Mouse (Mus musculus): Measurements from ENCODE around the gene Inca1. TPM values are rescaled to one million over a fixed set of nuclear protein-coding genes. Genes with fewer than 3 reads are reported as not detected.

Gene Inca1
- total and polyA plus RNA-seq, 3 experiments, result 0.35 to 2.2 TPM; not detected in 1

DNA sequence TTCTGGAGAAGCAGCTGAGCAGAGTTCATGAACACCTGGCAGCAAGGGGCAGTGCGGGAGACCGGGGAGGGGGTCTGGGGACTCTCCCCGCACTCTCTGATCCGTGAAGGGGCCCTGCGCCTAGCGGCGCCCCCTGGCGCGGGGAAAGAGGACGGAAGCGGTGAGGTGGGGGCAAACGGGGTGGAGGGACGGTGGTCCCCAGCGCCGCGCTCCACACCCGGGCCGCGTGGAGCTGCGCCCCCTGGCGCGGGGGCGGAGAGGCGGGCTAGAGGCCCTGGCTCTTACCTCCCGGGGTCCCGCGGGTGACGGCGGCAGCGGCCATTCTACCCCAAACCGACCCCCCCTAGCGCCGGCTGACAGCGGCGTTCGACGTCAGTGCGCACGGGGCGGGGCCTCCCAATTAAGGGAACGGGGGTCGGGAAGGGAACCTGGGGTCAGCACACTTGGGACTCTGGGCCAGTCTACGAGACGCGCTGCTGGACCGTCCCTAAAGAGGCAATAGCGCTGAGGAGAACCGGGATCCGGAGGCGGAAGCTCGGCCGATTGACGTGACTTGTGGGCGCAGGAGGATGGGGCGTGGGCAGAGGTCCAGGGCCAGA is 12.3 kb downstream of the Inca1 start, which contains the start of gene Camta2 (continued):
- TF ChIP-seq TCF12 (IDR thresholded peaks at IDR 0.05; ENCODE audit: low read depth, low read length) (0 out of 2 replicates have a peak, but pooled peaks have one; percentile 4), SMC3 (IDR thresholded peaks at IDR 0.05; ENCODE audit: low read depth, low read length) (peak; percentile 48), TAL1 (IDR thresholded peaks at IDR 0.05; ENCODE audit: low read length) (no peak)

- peaks cover 4% of the 10 kb centered on the region; the same call in 1 of the 2 replicates for H3K79me2 ChIP-seq (ENCODE audit: control insufficient read depth, insufficient read depth, low read length, poor library complexity)
- H3K4me3 ChIP-seq (ENCODE audit: control insufficient read depth in 1 of 2, insufficient read depth in 1 of 2, low read depth in 2 of 2, low read length in 2 of 2), result peak overlapping the region; percentile 63 to 79
- no peaks in the 10 kb centered on the region for H3K27me3 ChIP-seq (ENCODE audit: control insufficient read depth in 1 of 2, insufficient read depth in 2 of 2, low read length in 2 of 2)
- H3K9ac ChIP-seq (ENCODE audit: control insufficient read depth, low read depth, low read length, poor library complexity, severe bottlenecking), result peak overlapping the region; percentile 86
- peak; percentile 78 for DNase-seq (ENCODE audit: low read depth, low spot score)
- H3K27ac ChIP-seq (ENCODE audit: control insufficient read depth, low read depth, low read length), result peak overlapping the region; percentile 48
- TF ChIP-seq MAX (IDR thresholded peaks at IDR 0.05; ENCODE audit: low read length) (peak; percentile 61; the same call in 1 of the 2 replicates), SMC3 (IDR thresholded peaks at IDR 0.05; ENCODE audit: low read depth, low read length) (no peak), ELF1 (IDR thresholded peaks at IDR 0.05; ENCODE audit: low read depth, low read length) (peak; percentile 65), TCF12 (IDR thresholded peaks at IDR 0.05; ENCODE audit: low read depth, low read length) (0 out of 2 replicates have a peak, but pooled peaks have one; percentile 6), NELFE (IDR thresholded peaks at IDR 0.05; ENCODE audit: low read depth, low read length) (peak; percentile 33; the same call in 1 of the 2 replicates), ZMIZ1 (IDR thresholded peaks at IDR 0.05; ENCODE audit: low read depth, low read length) (0 out of 2 replicates have a peak, but pooled peaks have one; percentile 6), MYC (IDR thresholded peaks at IDR 0.05; ENCODE audit: low read depth, low read length) (peak; percentile 75; the same call in 1 of the 2 replicates), POLR2AphosphoS5 (IDR thresholded peaks at IDR 0.05; ENCODE audit: borderline replicate concordance, low read depth, low read length) (no peak), SIN3A (IDR thresholded peaks at IDR 0.05; ENCODE audit: low read length) (peak; percentile 27; the same call in 1 of the 2 replicates), GATA1 (IDR thresholded peaks at IDR 0.05; ENCODE audit: low read depth, low read length) (no peak), MXI1 (IDR thresholded peaks at IDR 0.05; ENCODE audit: low read depth, low read length) (peak; percentile 10; the same call in 1 of the 2 replicates), ZNF384 (IDR thresholded peaks at IDR 0.05; ENCODE audit: low read depth, low read length) (no peak), ETS1 (IDR thresholded peaks at IDR 0.05; ENCODE audit: low read depth, low read length) (0 out of 2 replicates have a peak, but pooled peaks have one; percentile 25)
- H3K9me3 ChIP-seq (replicated peaks; ENCODE audit: insufficient read depth, low read length), result no peaks in the 10 kb centered on the region
- peaks cover 0 to 5% of the 10 kb centered on the region in 2 experiments; a peak in 2 of 4 replicates for H3K36me3 ChIP-seq (ENCODE audit: control insufficient read depth in 1 of 2, insufficient read depth in 2 of 2, low read length in 2 of 2)
- H3K4me1 ChIP-seq (ENCODE audit: control insufficient read depth in 1 of 2, insufficient read depth in 2 of 2, low read length in 2 of 2), result peaks cover 0 to 9% of the 10 kb centered on the region in 2 experiments; a peak in 2 of 4 replicates
Measured at GRCm38 (mm10) chr11:70686901-70687566, 12.9 kb downstream of the Inca1 start.

DNA sequence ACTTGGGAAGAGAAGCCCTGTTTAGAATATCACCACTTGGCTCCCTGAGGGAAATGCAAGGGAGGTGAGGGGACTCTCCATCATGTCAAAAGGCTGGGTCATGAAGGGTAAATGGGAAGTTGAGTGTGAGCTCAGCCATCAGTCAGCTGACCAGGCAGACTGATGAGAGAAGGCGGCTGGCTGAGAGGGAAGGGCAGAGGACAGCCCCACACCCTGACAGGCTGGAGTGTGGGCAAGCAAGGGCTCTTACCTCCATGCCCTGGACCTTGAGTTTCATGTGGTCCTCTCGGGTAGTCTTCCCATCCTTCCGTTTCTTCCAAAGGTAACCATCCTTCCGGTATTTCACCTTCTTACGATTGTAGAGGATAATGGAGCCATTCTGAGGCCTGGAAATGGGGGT is 16.3 kb downstream of the Inca1 start:
- H3K9me3 ChIP-seq (replicated peaks; ENCODE audit: insufficient read depth, low read length), result no peaks in the 10 kb centered on the region
- no peaks in the 10 kb centered on the region for H3K27me3 ChIP-seq (ENCODE audit: control insufficient read depth in 1 of 2, insufficient read depth in 2 of 2, low read length in 2 of 2)
- H3K4me1 ChIP-seq (ENCODE audit: control insufficient read depth in 1 of 2, insufficient read depth in 2 of 2, low read length in 2 of 2), result peaks cover 0 to 12% of the 10 kb centered on the region in 2 experiments; a peak in 3 of 4 replicates
- H3K36me3 ChIP-seq (ENCODE audit: control insufficient read depth in 1 of 2, insufficient read depth in 2 of 2, low read length in 2 of 2), result peaks cover 0 to 10% of the 10 kb centered on the region in 2 experiments; a peak in 2 of 4 replicates
- peaks cover 4% of the 10 kb centered on the region; the same call in 1 of the 2 replicates for H3K79me2 ChIP-seq (ENCODE audit: control insufficient read depth, insufficient read depth, low read length, poor library complexity)
- no peak overlapping the region for H3K9ac ChIP-seq (ENCODE audit: control insufficient read depth, low read depth, low read length, poor library complexity, severe bottlenecking)
- no peak overlapping the region for H3K4me3 ChIP-seq (ENCODE audit: control insufficient read depth in 1 of 2, insufficient read depth in 1 of 2, low read depth in 2 of 2, low read length in 2 of 2)
- H3K27ac ChIP-seq (ENCODE audit: control insufficient read depth, low read depth, low read length), result no peak overlapping the region
- DNase-seq (ENCODE audit: low read depth, low spot score), result no peak
- TF ChIP-seq TCF12 (IDR thresholded peaks at IDR 0.05; ENCODE audit: low read depth, low read length) (no peak), USF1 (IDR thresholded peaks at IDR 0.05; ENCODE audit: low read depth, low read length) (no peak), SIN3A (IDR thresholded peaks at IDR 0.05; ENCODE audit: low read length) (no peak), MYB (IDR thresholded peaks at IDR 0.05; ENCODE audit: low read depth, low read length) (no peak), ZC3H11A (IDR thresholded peaks at IDR 0.05; ENCODE audit: low read depth, low read length) (no peak), MYC (IDR thresholded peaks at IDR 0.05; ENCODE audit: low read depth, low read length) (no peak), ZMIZ1 (IDR thresholded peaks at IDR 0.05; ENCODE audit: low read depth, low read length) (no peak), CTCF (IDR thresholded peaks at IDR 0.05 in 2 of 3, conservative IDR thresholded peaks at IDR 0.05 in 1 of 3; ENCODE audit: control insufficient read depth in 1 of 3, insufficient read depth in 1 of 3, low read depth in 2 of 3, low read length in 3 of 3, poor library complexity in 1 of 3, severe bottlenecking in 1 of 3) (no peak), POLR2A (IDR thresholded peaks at IDR 0.05; ENCODE audit: control insufficient read depth in 1 of 2, insufficient read depth in 1 of 2, low read depth in 1 of 2, low read length in 2 of 2, poor library complexity in 1 of 2) (no peak), RAD21 (IDR thresholded peaks at IDR 0.05; ENCODE audit: low read depth, low read length) (no peak), NRF1 (IDR thresholded peaks at IDR 0.05; ENCODE audit: insufficient read depth, low read depth, low read length, poor library complexity, severe bottlenecking) (no peak)

All from MEL (cell line).